Mouse (Mus musculus): ENCODE results near the gene Scai.

GRCm38 (mm10) chr2:39140586-39141455 lies 49.7 kb downstream of the Scai start:
- no peak for TF ChIP-seq CTCF (IDR thresholded peaks at IDR 0.05; ENCODE audit: extremely low read depth, insufficient read depth, insufficient read length, insufficient replicate concordance)
- no peak for TF ChIP-seq POLR2A (IDR thresholded peaks at IDR 0.05; ENCODE audit: low read depth, low read length)

Measured in spleen, adult 2 months (tissue).